Mouse (Mus musculus) embryonic fibroblast, embryonic 13.5 days (primary cell): ENCODE results near the gene Dlgap4. TPM values are rescaled to one million over a fixed set of nuclear protein-coding genes. Genes with fewer than 3 reads are reported as not detected.
A peak's percentile ranks its signal among the peaks of the same experiment; 100 is the strongest.

Source experiments
- H3K27ac ChIP-seq: 2 replicates; pipeline ENCODE4 v1.5.1; 2012; ENCODE audit warnings: low read length, control low read depth, inconsistent platforms; ENCODE audit not compliant: insufficient read depth
- H3K4me1 ChIP-seq: 2 replicates; pipeline ENCODE4 v1.6.1; 2011; ENCODE audit warnings: low read length; ENCODE audit not compliant: control insufficient read depth, insufficient read depth
- H3K4me3 ChIP-seq: 2 replicates; pipeline ENCODE4 v1.5.1; 2011; ENCODE audit warnings: mild to moderate bottlenecking, control low read depth, low read length; ENCODE audit not compliant: insufficient read depth
- CTCF ChIP-seq: IDR thresholded peaks from 2 replicates; pipeline ENCODE4 v1.5.1; 2011; ENCODE audit warnings: mild to moderate bottlenecking, control low read depth, low read length, moderate library complexity, borderline replicate concordance; ENCODE audit not compliant: insufficient read depth
- POLR2A ChIP-seq: IDR thresholded peaks from 2 replicates; pipeline ENCODE4 v1.6.1; 2011; ENCODE audit warnings: low read depth, mild to moderate bottlenecking, control low read depth, low read length, moderate library complexity
- polyA plus RNA-seq: library from polyadenylated mRNA; stranded (reverse); fragments of >200 nt; gene quantifications from 2 replicates; pipeline ENCODE4 v1.2.4, GENCODE M21; 2011; ENCODE audit warnings: low read depth; ENCODE audit not compliant: missing spikeins, insufficient read length

The Dlgap4 gene
- polyA plus RNA-seq, 1 experiment = 58.4 TPM

DNA sequence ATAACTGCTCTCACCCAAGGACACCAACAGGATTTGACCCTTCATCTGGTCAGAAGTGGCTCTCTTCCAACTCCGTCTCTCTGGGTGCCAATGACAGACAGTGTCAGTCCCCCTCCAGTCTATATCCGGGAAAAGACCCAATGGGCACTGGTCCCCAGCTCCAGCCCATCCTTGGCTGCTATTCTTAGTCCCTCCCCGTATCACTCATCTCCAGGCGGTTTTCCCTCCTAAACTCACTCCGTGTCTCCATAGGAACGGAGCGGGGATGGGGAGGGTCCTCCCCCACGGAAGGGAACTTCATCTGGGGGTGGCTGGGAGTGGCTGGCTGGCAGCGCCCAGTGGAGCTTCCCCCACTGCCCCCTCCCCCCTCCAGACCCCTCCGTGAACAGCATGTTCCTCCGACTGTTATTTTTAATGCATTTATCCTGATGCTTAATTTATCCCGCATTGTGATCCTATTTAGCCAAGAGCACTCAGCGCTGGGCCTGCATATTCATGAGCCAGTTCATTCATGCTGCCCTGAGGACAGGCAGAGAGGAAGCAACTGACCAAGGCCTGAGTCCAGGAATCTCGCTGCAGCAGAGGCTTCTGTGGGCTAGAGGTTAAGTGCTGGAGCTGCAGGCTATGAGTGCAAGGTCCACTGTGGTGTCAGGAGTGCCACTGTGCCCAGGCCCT, 28.6 kb upstream of the Dlgap4 start:
- no peak overlapping the region for H3K4me3 ChIP-seq
- TF ChIP-seq POLR2A (no peak), CTCF (no peak)
- no peak overlapping the region for H3K27ac ChIP-seq
- no peaks in the 10 kb centered on the region for H3K4me1 ChIP-seq

DNA sequence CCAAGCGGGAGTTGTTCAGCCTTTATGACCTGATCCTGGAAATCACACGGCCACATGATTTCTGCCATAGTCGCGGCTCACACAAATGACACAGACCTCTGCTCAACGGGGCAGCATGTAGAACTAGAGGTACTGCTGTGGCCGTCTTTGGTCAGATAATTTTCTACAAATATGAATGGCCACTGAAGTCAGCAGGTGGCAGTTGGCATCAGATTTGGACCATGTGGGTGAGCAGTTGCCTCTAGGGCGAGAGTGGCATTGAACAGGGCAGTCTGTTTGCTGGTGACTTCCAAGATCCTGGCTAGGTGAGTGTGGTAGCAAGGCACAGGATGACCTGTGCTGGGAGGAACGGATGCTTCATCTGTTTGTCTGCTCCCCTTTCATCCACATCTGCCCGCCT, 24.0 kb upstream of the Dlgap4 start:
- no peaks in the 10 kb centered on the region for H3K4me1 ChIP-seq
- H3K27ac ChIP-seq = no peak overlapping the region
- no peak overlapping the region for H3K4me3 ChIP-seq
- TF ChIP-seq POLR2A = no peak
- no peak for TF ChIP-seq CTCF

DNA sequence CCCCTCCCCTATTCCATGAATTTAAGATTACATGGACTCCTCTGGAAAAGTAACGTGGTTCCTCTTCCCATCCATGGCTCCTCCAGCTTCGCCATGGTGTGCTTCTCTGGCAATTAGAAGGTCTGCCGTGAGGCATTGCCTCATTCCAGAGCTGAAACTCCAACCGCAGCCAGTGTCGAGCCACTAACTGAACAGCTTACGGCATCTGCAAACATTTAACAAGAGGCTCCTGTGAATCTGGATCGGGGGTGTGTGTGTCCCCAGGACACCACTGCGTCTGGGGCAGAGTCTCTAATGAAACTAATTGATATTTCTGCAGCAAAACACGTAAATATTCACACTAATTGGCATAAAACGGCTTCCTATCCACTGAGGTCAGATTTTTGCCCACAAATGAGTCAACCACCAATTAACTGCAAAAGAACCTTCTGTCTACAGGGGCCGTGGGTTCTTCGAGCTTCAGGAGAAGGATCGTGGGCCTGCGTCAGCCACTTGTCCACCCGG, 18.5 kb upstream of the Dlgap4 start:
- Histone ChIP-seq H3K27ac (no peak overlapping the region), H3K4me3 (no peak overlapping the region), H3K4me1 (no peaks in the 10 kb centered on the region)
- TF ChIP-seq POLR2A = no peak
- no peak for TF ChIP-seq CTCF

GRCm38 (mm10) chr2:156602581-156602980, 10.9 kb upstream of the Dlgap4 start:
- no peak overlapping the region for H3K4me3 ChIP-seq
- no peak overlapping the region for H3K27ac ChIP-seq
- H3K4me1 ChIP-seq = no peaks in the 10 kb centered on the region
- TF ChIP-seq CTCF = no peak
- TF ChIP-seq POLR2A = no peak

- TF ChIP-seq CTCF (no peak), POLR2A (no peak)
- Histone ChIP-seq H3K27ac (no peak overlapping the region), H3K4me3 (no peak overlapping the region), H3K4me1 (no peaks in the 10 kb centered on the region)
Measured at GRCm38 (mm10) chr2:156603671-156604070, 9.8 kb upstream of the Dlgap4 start.

DNA sequence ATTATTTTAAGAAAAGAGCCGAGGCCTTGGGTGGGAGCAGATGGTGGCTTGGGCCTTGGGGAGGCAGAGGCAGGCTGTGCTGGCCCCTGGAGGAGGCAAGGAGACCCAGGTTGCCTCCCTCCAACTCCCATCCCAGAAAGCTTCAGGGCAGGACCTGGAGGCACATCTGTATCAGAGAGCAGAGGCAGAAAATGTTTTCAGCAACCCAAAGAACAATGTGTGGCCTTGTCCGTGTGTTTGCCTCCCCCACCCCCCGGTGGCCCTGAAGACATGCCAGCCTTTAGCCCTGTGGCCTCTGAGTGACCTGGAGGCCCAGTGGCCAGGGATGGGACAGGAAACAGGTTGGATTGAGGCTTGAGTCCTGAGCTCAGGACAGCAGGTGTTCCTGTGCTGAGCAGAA, 8.4 kb upstream of the Dlgap4 start:
- Histone ChIP-seq H3K4me3 (no peak overlapping the region), H3K4me1 (no peaks in the 10 kb centered on the region), H3K27ac (no peak overlapping the region)
- TF ChIP-seq POLR2A (no peak), CTCF (no peak)

GRCm38 (mm10) chr2:156605971-156606370, 7.5 kb upstream of the Dlgap4 start:
- TF ChIP-seq CTCF (no peak), POLR2A (no peak)
- H3K27ac ChIP-seq = no peak overlapping the region
- H3K4me1 ChIP-seq = no peaks in the 10 kb centered on the region
- no peak overlapping the region for H3K4me3 ChIP-seq

- Histone ChIP-seq H3K27ac (no peak overlapping the region), H3K4me1 (no peaks in the 10 kb centered on the region), H3K4me3 (peak overlapping the region; percentile 35)
- no peak for TF ChIP-seq POLR2A
- peak; percentile 28; the same call in 1 of the 2 replicates for TF ChIP-seq CTCF
Measured at GRCm38 (mm10) chr2:156613081-156613540, 394 bp upstream of the Dlgap4 start.

DNA sequence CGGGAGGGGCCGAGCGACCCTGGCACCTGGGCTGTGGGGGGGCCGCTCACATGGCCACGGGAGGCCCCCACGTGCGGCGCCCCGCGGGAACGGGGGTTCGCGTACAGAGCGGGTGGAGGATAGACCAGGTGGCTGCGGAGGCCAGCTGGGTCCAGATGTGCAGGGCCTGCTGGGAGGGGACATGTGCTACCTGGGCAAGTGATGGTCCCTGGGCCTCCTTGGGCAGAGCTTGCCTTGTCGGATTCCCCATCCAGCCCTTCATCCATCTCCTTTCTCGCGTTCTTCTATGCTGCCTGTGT, 702 bp downstream of the Dlgap4 start:
- H3K27ac ChIP-seq = no peak overlapping the region
- TF ChIP-seq POLR2A (no peak), CTCF (no peak)
- no peaks in the 10 kb centered on the region for H3K4me1 ChIP-seq

More for the DNA sequence above, 702 bp downstream of the Dlgap4 start:
- no peak overlapping the region for H3K4me3 ChIP-seq
